Mouse (Mus musculus) lung, embryonic 14.5 days (tissue): ENCODE results near the gene Stradb. TPM values are rescaled to one million over a fixed set of nuclear protein-coding genes. Genes with fewer than 3 reads are reported as not detected.

Experiments
- ATAC-seq: fragments of 200-750 bp; cut with Nextera tagmentation; 2 replicates; pipeline ENCODE4 v1.8.0; 2017; ENCODE audit warnings: mild to moderate bottlenecking, moderate TSS enrichment, moderate library complexity; ENCODE audit not compliant: insufficient read depth
- DNase-seq: peaks from one replicate; pipeline ENCODE4 v3.0.0-alpha.2; 2015
- H3K27ac ChIP-seq: fragments of 300-500 bp; sonication (generic); 2 replicates; pipeline ENCODE4 v1.5.1; 2014; ENCODE audit warnings: low read depth, mild to moderate bottlenecking, moderate library complexity
- H3K27me3 ChIP-seq: fragments of 300-500 bp; sonication (generic); 2 replicates; pipeline ENCODE4 v1.6.1; 2014; ENCODE audit warnings: low read length, control low read depth; ENCODE audit not compliant: insufficient read depth
- H3K36me3 ChIP-seq: fragments of 300-500 bp; sonication (generic); 2 replicates; pipeline ENCODE4 v1.6.1; 2014; ENCODE audit warnings: control low read depth; ENCODE audit not compliant: insufficient read depth
- H3K4me1 ChIP-seq: fragments of 300-500 bp; sonication (generic); 2 replicates; pipeline ENCODE4 v1.6.1; 2014; ENCODE audit warnings: antibody characterized with exemption, control low read depth; ENCODE audit not compliant: insufficient read depth
- H3K4me2 ChIP-seq: fragments of 300-500 bp; sonication (generic); 2 replicates; pipeline ENCODE4 v1.6.1; 2014; ENCODE audit warnings: mild to moderate bottlenecking
- H3K4me3 ChIP-seq: fragments of 300-500 bp; sonication (generic); 2 replicates; pipeline ENCODE4 v1.5.1; 2014; ENCODE audit warnings: low read depth, low read length
- H3K9ac ChIP-seq: fragments of 300-500 bp; sonication (generic); 2 replicates; pipeline ENCODE4 v1.6.1; 2014
- H3K9me3 ChIP-seq: fragments of 300-500 bp; sonication (generic); 2 replicates; pipeline ENCODE4 v1.6.1; 2016; ENCODE audit warnings: low read depth, low read length, control low read depth
- CTCF ChIP-seq: IDR thresholded peaks from 2 replicates; pipeline ENCODE4 v1.5.1; 2016; ENCODE audit warnings: antibody characterized with exemption, low read depth
- WGBS: fragments of 180-500 bp; shearing (Covaris S2); extraction: QIAGEN DNeasy Blood & Tissue Kit; methylation state at CpG from one replicate; pipeline ENCODE4 v1.1.7; 2014; 5-methylcytosine and 5-hydroxymethylcytosine counted together
- polyA plus RNA-seq: library from polyadenylated mRNA; unstranded; fragments of >200 nt; fragmentation: Nextera tagmentation; extraction: Ambion mirVana; gene quantifications from 2 replicates; pipeline ENCODE4 v1.2.1, GENCODE M21; 2014

Stradb gene
- 23.7 and 25.9 TPM in 2 replicates for polyA plus RNA-seq

DNA sequence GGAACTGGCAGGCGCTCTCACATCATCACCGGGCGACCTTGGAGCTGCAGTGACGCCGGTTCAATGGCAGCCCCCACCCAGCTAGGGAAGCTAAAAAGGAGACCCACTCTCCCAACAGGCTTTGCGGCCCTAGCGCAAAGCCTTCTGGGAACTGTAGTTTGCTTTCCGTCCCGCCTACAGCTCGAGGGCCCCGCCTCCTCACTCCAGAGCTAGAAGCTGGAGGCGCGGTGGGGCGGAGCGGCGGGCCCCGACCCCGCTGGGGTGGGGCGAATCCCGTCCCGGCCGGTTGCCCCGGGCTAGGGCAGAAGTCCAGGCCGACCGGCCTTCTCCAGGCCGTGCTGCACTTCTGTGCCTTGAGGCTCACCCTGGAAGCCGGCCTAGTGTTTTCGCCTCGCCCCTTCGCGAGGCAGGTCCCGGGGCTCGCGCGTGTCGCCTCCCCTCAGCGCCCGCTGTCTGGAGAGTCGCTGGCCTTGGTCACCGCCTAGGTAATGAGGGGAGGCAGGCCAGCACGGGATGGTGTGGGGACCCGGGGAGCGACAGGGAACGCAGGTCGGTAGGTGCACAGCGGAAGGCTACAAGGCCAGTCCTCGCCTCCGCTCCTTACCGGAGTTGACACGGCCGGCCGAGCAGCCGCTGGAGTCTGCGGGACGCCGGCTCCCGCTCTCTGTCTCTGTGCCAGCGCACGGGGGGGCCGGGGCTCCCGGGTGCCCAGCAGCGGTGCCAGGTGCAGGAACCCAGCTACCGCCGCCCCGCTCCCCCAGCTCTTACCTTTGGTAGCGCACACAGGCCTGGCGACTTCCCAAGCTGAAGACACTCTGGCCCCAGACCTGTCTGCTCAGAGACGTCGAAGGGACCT lies at the start of gene Stradb, which contains the start of gene Trak2:
Stradb (plus strand) TSS at position 157 of the 856 bp plus-strand sequence.
Trak2 (minus strand) TSS at position 65 of the 856 bp plus-strand sequence.
- 0 out of 2 replicates have a peak, but pooled peaks cover 8% of the 10 kb centered on the region for H3K36me3 ChIP-seq
- peak within 1 kb of the TSS; percentile 83 for H3K27ac ChIP-seq
- no peaks in the 10 kb centered on the region for H3K27me3 ChIP-seq
- peak; percentile 98 for DNase-seq
- ATAC-seq, result peak; percentile 97
- H3K4me2 ChIP-seq, result peak within 1 kb of the TSS; percentile 78
- H3K4me1 ChIP-seq, result no peaks in the 10 kb centered on the region
- WGBS, result under 1% methylated on average over 69 of the region's 69 CpGs
- H3K9ac ChIP-seq, result peak within 1 kb of the TSS; percentile 84
- TF ChIP-seq CTCF, result no peak
- no peaks in the 10 kb centered on the region for H3K9me3 ChIP-seq
- H3K4me3 ChIP-seq, result peak within 1 kb of the TSS; percentile 88

DNA sequence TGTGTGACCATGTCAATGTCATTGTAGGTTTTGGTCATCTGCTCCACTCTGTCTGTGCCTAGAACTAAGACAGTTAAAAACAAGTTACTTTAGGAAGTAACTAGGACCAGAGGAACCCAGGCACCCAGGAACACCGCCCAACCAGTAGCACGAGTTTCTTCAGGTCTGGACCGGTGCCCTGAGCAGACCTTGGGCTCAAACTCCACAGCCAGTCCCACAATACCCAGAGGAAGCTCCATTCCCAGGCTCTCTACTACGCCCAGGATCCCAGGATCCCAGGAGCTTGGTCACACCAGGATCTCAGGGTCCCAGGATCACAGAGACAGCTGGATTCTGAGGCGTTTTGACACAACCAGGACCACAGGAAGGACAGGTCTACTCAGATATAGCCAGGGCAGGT lies 46.7 kb upstream of the Stradb start:
- Histone ChIP-seq H3K9me3 (no peaks in the 10 kb centered on the region), H3K27ac (no peak overlapping the region), H3K36me3 (peaks cover 22% of the 10 kb centered on the region; the same call in 1 of the 2 replicates), H3K4me3 (no peak overlapping the region), H3K4me2 (no peak overlapping the region), H3K9ac (no peak overlapping the region), H3K4me1 (no peaks in the 10 kb centered on the region), H3K27me3 (no peaks in the 10 kb centered on the region)
- WGBS, result 91% methylated on average over 5 of the region's 5 CpGs
- DNase-seq (no peak), ATAC-seq (no peak)
- TF ChIP-seq CTCF, result no peak

DNA sequence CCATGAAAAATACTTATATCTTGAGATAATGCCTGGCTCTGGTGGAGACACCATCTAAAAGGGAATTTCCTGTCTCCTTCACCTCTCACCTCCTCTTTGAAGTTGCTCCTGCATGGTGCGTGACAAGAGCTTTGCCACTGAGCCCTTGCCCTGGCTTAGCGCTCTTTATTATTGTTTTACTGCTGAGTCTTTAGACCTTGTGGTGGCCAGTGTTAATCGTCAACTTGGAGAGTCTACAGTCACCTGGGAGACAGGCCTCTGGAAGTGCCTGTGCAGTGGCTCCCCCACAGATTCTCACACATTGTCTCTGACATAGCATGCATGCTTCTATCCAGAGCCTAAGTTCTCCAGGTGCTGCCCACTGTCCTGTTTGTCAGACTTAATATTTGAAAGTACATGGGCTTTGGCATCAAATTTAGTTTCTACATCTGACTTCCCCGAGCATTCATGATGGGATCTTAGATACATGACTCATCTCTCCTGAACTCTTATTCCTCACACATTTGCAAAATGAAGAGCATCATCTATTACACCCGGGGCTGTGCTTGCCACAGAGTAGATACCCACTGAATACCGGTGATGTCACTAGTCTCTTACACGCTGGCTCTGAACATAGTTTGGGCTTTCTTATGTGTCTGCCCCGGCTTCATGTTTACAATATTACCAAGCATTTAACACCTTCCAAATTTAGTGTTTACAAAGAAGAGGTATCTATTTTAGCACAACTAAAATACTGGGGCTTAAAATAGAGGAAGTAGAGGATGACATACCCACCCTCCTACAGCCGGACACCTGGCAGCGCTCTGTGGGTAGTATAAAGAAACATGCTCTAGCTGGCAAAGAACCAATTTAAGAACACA lies 36.3 kb upstream of the Stradb start:
- no peak overlapping the region for H3K4me3 ChIP-seq
- no peak for TF ChIP-seq CTCF
- ATAC-seq, result no peak
- peaks cover 5% of the 10 kb centered on the region; the same call in 1 of the 2 replicates for H3K36me3 ChIP-seq
- no peak for DNase-seq
- H3K4me2 ChIP-seq, result no peak overlapping the region
- H3K9me3 ChIP-seq, result no peaks in the 10 kb centered on the region
- no peaks in the 10 kb centered on the region for H3K4me1 ChIP-seq
- no peak overlapping the region for H3K27ac ChIP-seq
- H3K9ac ChIP-seq, result no peak overlapping the region
- no peaks in the 10 kb centered on the region for H3K27me3 ChIP-seq
- WGBS, result 83% methylated on average over 10 of the region's 10 CpGs

DNA sequence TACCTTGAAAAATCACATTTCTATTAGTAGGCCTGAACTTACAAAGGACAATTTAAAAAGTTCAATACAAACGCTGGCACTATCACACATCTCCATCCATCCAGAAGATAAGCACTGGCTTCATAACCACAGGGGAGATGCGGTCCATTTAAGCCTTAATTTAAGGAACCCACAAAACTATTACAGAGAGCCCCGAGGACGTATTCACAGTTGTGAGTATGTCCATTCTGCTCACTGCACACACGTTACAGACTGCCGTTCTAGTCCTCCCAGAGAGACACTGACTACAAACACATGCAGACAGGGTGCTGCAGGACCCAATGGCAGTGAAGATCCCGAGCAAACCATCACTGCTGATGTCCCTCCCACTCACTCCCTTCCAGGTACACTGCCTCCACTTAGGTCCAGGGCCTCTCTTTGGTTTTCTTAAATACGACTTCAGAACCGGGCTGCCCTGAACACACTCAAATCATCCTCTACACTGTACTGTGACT lies 35.7 kb upstream of the Stradb start:
- Histone ChIP-seq H3K4me1 (no peaks in the 10 kb centered on the region), H3K9me3 (no peaks in the 10 kb centered on the region), H3K27me3 (no peaks in the 10 kb centered on the region), H3K36me3 (peaks cover 5% of the 10 kb centered on the region; the same call in 1 of the 2 replicates), H3K4me3 (no peak overlapping the region), H3K9ac (no peak overlapping the region), H3K27ac (no peak overlapping the region), H3K4me2 (no peak overlapping the region)
- no peak for TF ChIP-seq CTCF
- DNase-seq (no peak), ATAC-seq (no peak)
- WGBS, result 94% methylated on average over 9 of the region's 9 CpGs

DNA sequence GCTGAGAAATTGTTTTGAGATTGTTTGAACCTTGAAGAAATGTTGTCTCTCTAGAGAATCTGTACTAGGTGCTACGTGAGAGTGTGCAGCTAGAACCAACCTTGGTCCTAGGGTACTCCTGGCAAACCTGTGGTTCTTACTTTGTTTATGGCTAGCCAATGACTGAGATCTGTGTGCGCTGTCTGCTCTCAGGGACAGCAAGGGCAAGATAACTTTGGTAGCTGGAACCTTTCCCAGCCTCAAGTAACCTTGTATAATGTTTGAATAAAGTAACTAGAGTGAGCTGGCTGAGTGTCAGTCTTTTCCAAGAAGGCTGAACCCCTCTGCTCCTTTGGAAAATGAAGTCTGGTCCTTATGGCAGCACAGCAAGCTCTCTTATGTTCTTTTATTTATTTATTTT lies 27.8 kb upstream of the Stradb start:
- WGBS, result 90% methylated on average over 2 of the region's 2 CpGs
- Histone ChIP-seq H3K27ac (no peak overlapping the region), H3K4me1 (no peaks in the 10 kb centered on the region), H3K4me2 (no peak overlapping the region), H3K9me3 (no peaks in the 10 kb centered on the region), H3K27me3 (no peaks in the 10 kb centered on the region), H3K36me3 (peaks cover 18% of the 10 kb centered on the region), H3K4me3 (no peak overlapping the region), H3K9ac (no peak overlapping the region)
- DNase-seq (no peak), ATAC-seq (no peak)
- TF ChIP-seq CTCF, result no peak

DNA sequence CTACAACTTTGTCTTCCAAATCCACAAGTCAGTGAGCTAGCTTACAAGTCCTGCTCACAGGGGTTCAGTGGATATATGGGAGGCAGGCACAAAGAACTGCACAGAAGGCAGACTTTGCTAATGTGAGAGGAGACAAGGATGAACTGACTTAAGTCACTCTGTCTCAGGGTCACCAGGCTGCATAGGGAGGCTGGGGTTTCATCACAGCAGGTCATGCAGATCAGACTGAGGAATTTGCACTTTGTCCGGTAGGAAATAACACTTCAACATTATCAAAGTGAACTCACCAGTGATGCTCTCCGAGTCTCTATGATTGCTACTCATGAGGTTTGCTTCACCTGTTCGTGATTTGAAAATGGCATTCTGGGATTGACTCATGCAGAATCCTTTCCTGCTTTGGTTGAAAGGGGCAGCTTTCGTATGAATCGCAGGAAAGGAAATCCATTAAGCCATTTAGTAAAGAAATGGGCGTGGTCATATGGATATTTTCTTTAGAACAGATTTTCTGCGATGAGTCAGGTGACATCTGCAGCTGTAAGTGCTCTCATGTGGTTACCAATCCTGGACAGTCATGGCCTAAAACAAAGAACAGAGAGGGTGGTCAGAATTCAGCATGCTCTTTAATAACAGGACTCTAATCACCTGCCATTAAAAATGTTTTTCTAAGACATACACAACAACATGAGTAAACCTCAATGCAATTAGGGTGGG lies 27.2 kb upstream of the Stradb start:
- WGBS, result 81% methylated on average over 7 of the region's 7 CpGs
- no peaks in the 10 kb centered on the region for H3K9me3 ChIP-seq
- no peak for ATAC-seq

More for the DNA sequence above, 27.2 kb upstream of the Stradb start:
- Histone ChIP-seq H3K4me2 (no peak overlapping the region), H3K27me3 (no peaks in the 10 kb centered on the region), H3K9ac (no peak overlapping the region), H3K27ac (no peak overlapping the region), H3K4me3 (no peak overlapping the region), H3K36me3 (peaks cover 18% of the 10 kb centered on the region), H3K4me1 (no peaks in the 10 kb centered on the region)
- TF ChIP-seq CTCF, result no peak
- no peak for DNase-seq
